Mouse (Mus musculus) forebrain, embryonic 16.5 days (tissue): Measurements from ENCODE around the gene Gas1. TPM values are rescaled to one million over a fixed set of nuclear protein-coding genes. Genes with fewer than 3 reads are reported as not detected.

Experiments
- ATAC-seq: fragments of 200-750 bp; cut with Nextera tagmentation; 2 replicates; pipeline ENCODE4 v1.8.0; 2017; ENCODE audit warnings: mild to moderate bottlenecking, moderate library complexity
- H3K27ac ChIP-seq: fragments of 300-500 bp; sonication (generic); 2 replicates; pipeline ENCODE4 v1.5.1; 2014; ENCODE audit warnings: low read length, control low read depth
- H3K27me3 ChIP-seq: fragments of 300-500 bp; sonication (generic); replicated peaks from 2 replicates; pipeline ENCODE4 v1.6.1; 2014; ENCODE audit warnings: low read length; ENCODE audit not compliant: control insufficient read depth, insufficient read depth
- H3K36me3 ChIP-seq: fragments of 300-500 bp; sonication (generic); 2 replicates; pipeline ENCODE4 v1.6.1; 2014; ENCODE audit not compliant: control insufficient read depth, insufficient read depth
- H3K4me1 ChIP-seq: fragments of 300-500 bp; sonication (generic); replicated peaks from 2 replicates; pipeline ENCODE4 v1.6.1; 2014; ENCODE audit warnings: low read length; ENCODE audit not compliant: control insufficient read depth, insufficient read depth
- H3K4me2 ChIP-seq: fragments of 300-500 bp; sonication (generic); 2 replicates; pipeline ENCODE4 v1.6.1; 2014; ENCODE audit warnings: mild to moderate bottlenecking, low read length, control low read depth
- H3K4me3 ChIP-seq: fragments of 300-500 bp; sonication (generic); replicated peaks from 2 replicates; pipeline ENCODE4 v1.5.1; 2014; ENCODE audit warnings: mild to moderate bottlenecking, low read length, control low read depth
- H3K9ac ChIP-seq: fragments of 300-500 bp; sonication (generic); replicated peaks from 2 replicates; pipeline ENCODE4 v1.6.1; 2014; ENCODE audit warnings: low read depth, low read length, control low read depth
- H3K9me3 ChIP-seq: fragments of 300-500 bp; sonication (generic); 2 replicates; pipeline ENCODE4 v1.6.1; 2016; ENCODE audit warnings: low read length; ENCODE audit not compliant: control insufficient read depth
- whole genome bisulfite sequencing: fragments of 180-500 bp; shearing (Covaris S2); extraction: QIAGEN DNeasy Blood & Tissue Kit; methylation state at CpG from one replicate; pipeline ENCODE4 v1.1.7; 2014; 5-methylcytosine and 5-hydroxymethylcytosine counted together
- polyA plus RNA-seq: library from polyadenylated mRNA; unstranded; fragments of >200 nt; fragmentation: Nextera tagmentation; extraction: Ambion mirVana; gene quantifications from 2 replicates; pipeline ENCODE4 v1.2.1, GENCODE M21; 2015

The Gas1 gene
- polyA plus RNA-seq, 1 experiment from 2014 or later = 18.8 TPM

- Histone ChIP-seq H3K4me1 (0 out of 2 replicates have a peak, but pooled peaks cover 2% of the 10 kb centered on the region), H3K9ac (no peak overlapping the region), H3K27me3 (no peaks in the 10 kb centered on the region), H3K4me3 (no peak overlapping the region), H3K9me3 (peaks cover 5% of the 10 kb centered on the region; the same call in 1 of the 2 replicates), H3K27ac (no peak overlapping the region), H3K4me2 (peak overlapping the region; percentile 3; the same call in 1 of the 2 replicates), H3K36me3 (no peaks in the 10 kb centered on the region)
- WGBS = 11% methylated on average over 19 of the region's 19 CpGs
- no peak for ATAC-seq
Observed at GRCm38 (mm10) chr13:60156294-60157126, 20.7 kb downstream of the Gas1 start.

GRCm38 (mm10) chr13:60154170-60154569 is 23.0 kb downstream of the Gas1 start:
- ATAC-seq = no peak
- no peak overlapping the region for H3K27ac ChIP-seq
- H3K4me2 ChIP-seq = no peak overlapping the region
- H3K4me1 ChIP-seq = 0 out of 2 replicates have a peak, but pooled peaks cover 2% of the 10 kb centered on the region
- H3K9me3 ChIP-seq = peaks cover 5% of the 10 kb centered on the region; the same call in 1 of the 2 replicates
- H3K27me3 ChIP-seq = no peaks in the 10 kb centered on the region
- H3K4me3 ChIP-seq = no peak overlapping the region
- H3K36me3 ChIP-seq = no peaks in the 10 kb centered on the region
- WGBS = 92% methylated on average over 3 of the region's 3 CpGs
- H3K9ac ChIP-seq = no peak overlapping the region

- peaks cover 14% of the 10 kb centered on the region for H3K4me1 ChIP-seq
- H3K4me2 ChIP-seq = no peak overlapping the region
- no peak overlapping the region for H3K27ac ChIP-seq
- 79% methylated on average over 3 of the region's 3 CpGs for WGBS
- no peak overlapping the region for H3K4me3 ChIP-seq
- no peaks in the 10 kb centered on the region for H3K27me3 ChIP-seq
- H3K36me3 ChIP-seq = no peaks in the 10 kb centered on the region
- no peak overlapping the region for H3K9ac ChIP-seq
- H3K9me3 ChIP-seq = peaks cover 2% of the 10 kb centered on the region; the same call in 1 of the 2 replicates
- ATAC-seq = no peak
Observed at GRCm38 (mm10) chr13:60148235-60148634, 28.9 kb downstream of the Gas1 start.

- H3K4me2 ChIP-seq = peak overlapping the region; percentile 59
- H3K36me3 ChIP-seq = no peaks in the 10 kb centered on the region
- H3K27me3 ChIP-seq = no peaks in the 10 kb centered on the region
- 45% methylated on average over 2 of the region's 2 CpGs for WGBS
- H3K9ac ChIP-seq = no peak overlapping the region; the same call in 1 of the 2 replicates
- no peaks in the 10 kb centered on the region for H3K9me3 ChIP-seq
- ATAC-seq = no peak; the same call in 1 of the 2 replicates
- peaks cover 14% of the 10 kb centered on the region for H3K4me1 ChIP-seq
- H3K4me3 ChIP-seq = no peak overlapping the region
- no peak overlapping the region for H3K27ac ChIP-seq
Observed at GRCm38 (mm10) chr13:60147857-60148181, 29.3 kb downstream of the Gas1 start.

- ATAC-seq = peak; percentile 76
- 2% methylated on average over 21 of the region's 21 CpGs for WGBS
- H3K9ac ChIP-seq = peak overlapping the region; percentile 41
- H3K36me3 ChIP-seq = no peaks in the 10 kb centered on the region
- peak overlapping the region; percentile 59 for H3K4me2 ChIP-seq
- H3K4me1 ChIP-seq = peaks cover 14% of the 10 kb centered on the region
- no peaks in the 10 kb centered on the region for H3K9me3 ChIP-seq
- no peaks in the 10 kb centered on the region for H3K27me3 ChIP-seq
- H3K4me3 ChIP-seq = peak overlapping the region; percentile 44
- peak overlapping the region; percentile 8; the same call in 1 of the 2 replicates for H3K27ac ChIP-seq
Observed at GRCm38 (mm10) chr13:60146994-60147856, 29.9 kb downstream of the Gas1 start.

GRCm38 (mm10) chr13:60146231-60146630 is 30.9 kb downstream of the Gas1 start:
- H3K9ac ChIP-seq = no peak overlapping the region
- H3K4me3 ChIP-seq = no peak overlapping the region

GRCm38 (mm10) chr13:60136962-60137361 is 40.2 kb downstream of the Gas1 start:
- WGBS = 94% methylated on average over 4 of the region's 4 CpGs

More at GRCm38 (mm10) chr13:60146231-60146630, 30.9 kb downstream of the Gas1 start:
- Histone ChIP-seq H3K4me2 (no peak overlapping the region), H3K36me3 (no peaks in the 10 kb centered on the region), H3K27ac (no peak overlapping the region), H3K27me3 (no peaks in the 10 kb centered on the region), H3K4me1 (peaks cover 14% of the 10 kb centered on the region), H3K9me3 (no peaks in the 10 kb centered on the region)
- ATAC-seq = no peak
- 50% methylated on average over 3 of the region's 3 CpGs for WGBS

GRCm38 (mm10) chr13:60134439-60134799 is 42.7 kb downstream of the Gas1 start:
- no peaks in the 10 kb centered on the region for H3K36me3 ChIP-seq
- no peak overlapping the region for H3K9ac ChIP-seq
- no peak overlapping the region for H3K4me2 ChIP-seq
- no peaks in the 10 kb centered on the region for H3K9me3 ChIP-seq
- no peak overlapping the region for H3K4me3 ChIP-seq
- no peak for ATAC-seq
- no peak overlapping the region for H3K27ac ChIP-seq
- 91% methylated on average over 5 of the region's 5 CpGs for WGBS
- H3K27me3 ChIP-seq = no peaks in the 10 kb centered on the region
- H3K4me1 ChIP-seq = 0 out of 2 replicates have a peak, but pooled peaks cover 2% of the 10 kb centered on the region

More at GRCm38 (mm10) chr13:60136962-60137361, 40.2 kb downstream of the Gas1 start:
- no peak overlapping the region for H3K4me2 ChIP-seq
- no peak overlapping the region for H3K4me3 ChIP-seq
- 0 out of 2 replicates have a peak, but pooled peaks cover 2% of the 10 kb centered on the region for H3K4me1 ChIP-seq
- no peaks in the 10 kb centered on the region for H3K9me3 ChIP-seq
- no peak overlapping the region for H3K9ac ChIP-seq
- no peaks in the 10 kb centered on the region for H3K36me3 ChIP-seq
- H3K27ac ChIP-seq = no peak overlapping the region
- no peak for ATAC-seq
- H3K27me3 ChIP-seq = no peaks in the 10 kb centered on the region
